Mouse (Mus musculus): ENCODE results near the gene Skp1a. TPM values are rescaled to one million over a fixed set of nuclear protein-coding genes. Genes with fewer than 3 reads are reported as not detected.

The Skp1a gene
- polyA plus RNA-seq, 1 experiment from 2014 or later: 915 TPM

DNA sequence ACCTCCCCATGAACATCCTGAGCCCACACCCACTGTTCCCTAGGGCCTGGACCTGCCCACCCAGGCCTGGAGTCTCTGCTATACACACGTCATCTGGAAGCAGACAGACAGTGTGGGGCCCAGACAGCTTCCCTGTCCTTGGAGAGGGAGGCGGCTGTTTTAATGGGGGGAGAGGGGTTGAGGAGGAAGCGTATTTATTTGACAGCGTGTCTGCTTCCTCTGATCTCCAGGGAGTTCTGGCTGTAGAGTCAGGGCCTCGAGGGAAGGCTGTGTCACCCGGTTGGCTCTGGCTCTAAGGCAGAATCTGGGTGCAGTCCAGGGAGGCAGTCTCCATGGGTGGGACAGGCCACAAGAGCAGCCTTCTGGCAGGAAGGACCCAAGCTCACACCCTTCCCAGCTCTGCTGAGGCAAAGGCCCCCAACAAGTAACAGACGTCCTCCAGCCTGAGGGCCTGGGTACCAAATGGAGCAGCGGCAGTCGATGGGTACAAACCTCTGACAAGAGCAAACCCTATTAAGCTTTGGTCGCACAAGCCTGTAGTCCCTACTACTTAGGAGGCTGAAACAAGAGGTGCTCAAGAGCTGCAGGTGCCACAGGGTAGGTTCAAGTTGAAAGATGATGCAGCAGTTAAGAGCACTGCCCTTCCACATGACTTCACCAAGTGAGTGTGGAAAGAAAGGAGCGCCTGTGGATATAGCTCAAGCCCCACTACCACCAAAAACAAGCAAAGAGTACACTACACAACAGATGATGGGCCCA lies 41.6 kb downstream of the Skp1a start:
- no peak overlapping the region for H3K4me3 ChIP-seq (ENCODE audit: low read depth, low read length)
- H3K9ac ChIP-seq (ENCODE audit: low read length): no peak overlapping the region
- H3K9me3 ChIP-seq (ENCODE audit: control insufficient read depth, low read length): no peaks in the 10 kb centered on the region
- H3K36me3 ChIP-seq (ENCODE audit: control insufficient read depth, insufficient read depth, low read length): no peaks in the 10 kb centered on the region; the same call in 1 of the 2 replicates
- no peak for ATAC-seq (ENCODE audit: insufficient read depth, low FRiP score, low TSS enrichment)
- H3K4me2 ChIP-seq (ENCODE audit: low read depth): no peak overlapping the region
- H3K27me3 ChIP-seq (ENCODE audit: control insufficient read depth, insufficient read depth, low read length): no peaks in the 10 kb centered on the region
- H3K27ac ChIP-seq (ENCODE audit: low read depth, low read length): no peak overlapping the region
- 0 out of 2 replicates have a peak, but pooled peaks cover 3% of the 10 kb centered on the region for H3K4me1 ChIP-seq (ENCODE audit: control insufficient read depth, insufficient read depth, low read length)
- 67% methylated on average over 11 of the region's 11 CpGs for WGBS
- no peak for DNase-seq (ENCODE audit: low spot score)

DNA sequence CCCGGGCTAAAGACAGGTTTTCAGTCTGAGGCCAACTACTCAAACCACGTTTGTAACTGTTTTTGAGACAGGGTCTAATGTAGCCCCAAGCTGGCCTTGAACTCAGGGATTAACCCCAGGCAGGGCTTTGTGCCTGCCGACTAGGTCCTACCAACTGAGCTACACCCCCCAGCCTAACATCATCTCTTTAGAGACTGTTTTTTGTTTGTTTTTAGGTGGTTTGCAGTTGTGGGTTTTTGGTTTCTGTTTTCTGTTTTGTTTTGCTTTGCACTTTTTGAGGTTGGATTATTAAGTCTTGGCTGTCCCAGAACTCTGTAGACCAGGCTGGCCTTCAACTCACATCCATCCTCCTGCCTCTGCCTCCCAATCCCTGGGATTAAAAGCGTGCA lies 42.1 kb downstream of the Skp1a start:
- no peak overlapping the region for H3K27ac ChIP-seq (ENCODE audit: low read depth, low read length)
- H3K9me3 ChIP-seq (ENCODE audit: control insufficient read depth, low read length): no peaks in the 10 kb centered on the region
- DNase-seq (ENCODE audit: low spot score): no peak
- H3K36me3 ChIP-seq (ENCODE audit: control insufficient read depth, insufficient read depth, low read length): no peaks in the 10 kb centered on the region; the same call in 1 of the 2 replicates
- WGBS: 86% methylated on average over 4 of the region's 4 CpGs
- H3K27me3 ChIP-seq (ENCODE audit: control insufficient read depth, insufficient read depth, low read length): no peaks in the 10 kb centered on the region
- no peak overlapping the region for H3K4me2 ChIP-seq (ENCODE audit: low read depth)
- H3K4me1 ChIP-seq (ENCODE audit: control insufficient read depth, insufficient read depth, low read length): 0 out of 2 replicates have a peak, but pooled peaks cover 3% of the 10 kb centered on the region
- no peak overlapping the region for H3K4me3 ChIP-seq (ENCODE audit: low read depth, low read length)
- H3K9ac ChIP-seq (ENCODE audit: low read length): no peak overlapping the region
- ATAC-seq (ENCODE audit: insufficient read depth, low FRiP score, low TSS enrichment): no peak

DNA sequence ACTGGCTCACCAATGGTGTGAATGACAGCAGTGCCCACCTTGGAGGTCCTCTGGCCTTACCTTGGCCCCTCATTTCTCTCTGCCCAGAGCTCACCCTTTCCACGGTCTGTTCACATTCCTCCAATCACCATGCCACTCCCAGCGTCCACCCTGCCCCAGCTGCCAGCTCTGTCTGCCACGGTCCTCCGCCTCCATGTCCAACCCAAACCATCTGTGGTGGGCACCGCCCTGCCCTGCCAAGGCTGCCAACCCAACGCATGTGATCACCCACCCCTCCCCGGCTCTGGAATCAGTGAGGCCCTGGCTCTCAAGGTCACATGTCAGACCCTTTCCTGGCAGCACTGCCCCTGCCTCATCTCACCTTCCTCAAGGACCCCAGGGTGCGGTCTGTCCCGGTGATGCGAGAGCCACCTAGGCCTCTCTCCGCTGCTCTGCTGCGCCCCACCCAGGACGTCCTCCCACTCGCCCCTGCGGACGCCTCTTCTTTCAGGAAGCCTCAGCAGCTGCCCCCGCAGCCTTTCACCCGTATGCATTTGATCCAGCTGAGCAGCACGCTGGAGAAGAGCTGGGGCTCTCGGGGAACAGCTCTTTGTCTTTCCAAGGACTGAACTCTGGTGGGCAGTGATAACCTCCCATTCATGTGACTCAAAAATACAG lies 42.8 kb downstream of the Skp1a start:
- WGBS: 96% methylated on average over 20 of the region's 20 CpGs
- Histone ChIP-seq H3K27me3 (ENCODE audit: control insufficient read depth, insufficient read depth, low read length) (no peaks in the 10 kb centered on the region), H3K36me3 (ENCODE audit: control insufficient read depth, insufficient read depth, low read length) (no peaks in the 10 kb centered on the region; the same call in 1 of the 2 replicates), H3K9me3 (ENCODE audit: control insufficient read depth, low read length) (no peaks in the 10 kb centered on the region), H3K4me3 (ENCODE audit: low read depth, low read length) (no peak overlapping the region), H3K4me2 (ENCODE audit: low read depth) (no peak overlapping the region), H3K9ac (ENCODE audit: low read length) (no peak overlapping the region), H3K27ac (ENCODE audit: low read depth, low read length) (no peak overlapping the region), H3K4me1 (ENCODE audit: control insufficient read depth, insufficient read depth, low read length) (0 out of 2 replicates have a peak, but pooled peaks cover 3% of the 10 kb centered on the region)
- no peak for ATAC-seq (ENCODE audit: insufficient read depth, low FRiP score, low TSS enrichment)
- no peak for DNase-seq (ENCODE audit: low spot score)

DNA sequence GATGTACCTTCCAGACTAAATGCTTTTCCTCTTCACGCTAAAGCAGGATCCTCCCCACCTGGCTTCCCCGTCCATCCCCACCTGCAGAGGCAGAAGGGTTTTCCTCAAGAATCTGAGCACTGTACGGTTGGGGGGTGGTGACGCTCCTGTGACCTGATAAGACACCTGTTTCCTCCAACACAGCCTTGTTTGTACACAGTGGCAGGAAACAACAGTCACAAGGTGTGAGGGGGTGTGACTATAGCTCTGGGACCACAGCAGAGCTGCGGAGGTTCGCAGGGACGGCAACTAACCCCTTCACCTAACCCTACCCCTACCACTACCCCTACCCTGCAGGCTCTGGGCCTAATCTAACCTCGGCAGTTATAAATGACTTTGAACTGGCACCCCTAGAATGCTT lies 43.6 kb downstream of the Skp1a start:
- no peak overlapping the region for H3K4me2 ChIP-seq (ENCODE audit: low read depth)
- H3K9ac ChIP-seq (ENCODE audit: low read length): no peak overlapping the region
- H3K27me3 ChIP-seq (ENCODE audit: control insufficient read depth, insufficient read depth, low read length): no peaks in the 10 kb centered on the region
- no peak for ATAC-seq (ENCODE audit: insufficient read depth, low FRiP score, low TSS enrichment)
- DNase-seq (ENCODE audit: low spot score): no peak
- 0 out of 2 replicates have a peak, but pooled peaks cover 3% of the 10 kb centered on the region for H3K4me1 ChIP-seq (ENCODE audit: control insufficient read depth, insufficient read depth, low read length)
- WGBS: 92% methylated on average over 8 of the region's 8 CpGs
- no peak overlapping the region for H3K27ac ChIP-seq (ENCODE audit: low read depth, low read length)
- H3K4me3 ChIP-seq (ENCODE audit: low read depth, low read length): no peak overlapping the region
- H3K36me3 ChIP-seq (ENCODE audit: control insufficient read depth, insufficient read depth, low read length): no peaks in the 10 kb centered on the region; the same call in 1 of the 2 replicates
- H3K9me3 ChIP-seq (ENCODE audit: control insufficient read depth, low read length): no peaks in the 10 kb centered on the region

DNA sequence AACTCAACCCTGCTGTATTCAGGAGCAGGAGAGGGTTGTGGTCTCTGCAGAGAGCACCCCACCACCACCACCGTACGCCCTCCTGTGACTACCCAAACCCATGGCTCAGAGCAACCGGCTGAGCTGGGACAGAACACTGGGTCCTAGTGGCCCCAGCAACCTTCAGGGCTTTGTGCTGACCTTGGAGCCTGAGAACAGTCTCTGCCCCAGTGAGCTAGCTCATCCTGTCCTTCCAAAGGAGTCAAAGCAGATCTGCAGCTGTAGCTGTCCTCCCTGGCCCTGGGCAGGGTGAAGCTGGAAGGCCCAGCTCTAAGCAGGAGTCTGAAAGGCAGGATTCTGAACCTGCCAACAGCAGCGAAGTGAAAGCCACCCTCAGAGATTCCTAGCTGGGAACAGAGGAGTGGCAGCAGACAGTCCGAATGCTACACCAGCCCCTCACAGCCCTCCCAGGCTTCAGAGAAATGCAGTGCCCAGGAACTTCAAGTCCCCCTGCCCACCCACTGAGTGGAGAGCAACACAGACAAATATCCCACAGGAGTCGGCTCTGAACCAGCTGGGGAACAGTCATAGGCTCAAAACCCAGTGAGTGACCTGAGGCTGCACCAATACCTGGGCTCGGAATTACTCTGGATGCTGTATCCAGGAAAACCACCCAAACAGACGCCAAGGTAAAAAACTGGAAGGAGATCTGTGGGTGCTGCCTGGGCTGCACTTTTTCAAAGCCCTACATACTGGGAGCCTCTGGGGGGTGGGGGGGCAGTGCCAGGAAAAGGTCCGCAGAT lies 44.2 kb downstream of the Skp1a start:
- Histone ChIP-seq H3K27ac (ENCODE audit: low read depth, low read length) (no peak overlapping the region), H3K4me3 (ENCODE audit: low read depth, low read length) (no peak overlapping the region), H3K27me3 (ENCODE audit: control insufficient read depth, insufficient read depth, low read length) (no peaks in the 10 kb centered on the region), H3K36me3 (ENCODE audit: control insufficient read depth, insufficient read depth, low read length) (no peaks in the 10 kb centered on the region; the same call in 1 of the 2 replicates), H3K4me1 (ENCODE audit: control insufficient read depth, insufficient read depth, low read length) (0 out of 2 replicates have a peak, but pooled peaks cover 3% of the 10 kb centered on the region), H3K9ac (ENCODE audit: low read length) (no peak overlapping the region), H3K9me3 (ENCODE audit: control insufficient read depth, low read length) (no peaks in the 10 kb centered on the region), H3K4me2 (ENCODE audit: low read depth) (no peak overlapping the region)
- ATAC-seq (ENCODE audit: insufficient read depth, low FRiP score, low TSS enrichment) (no peak), DNase-seq (ENCODE audit: low spot score) (no peak)
- 81% methylated on average over 9 of the region's 9 CpGs for WGBS

DNA sequence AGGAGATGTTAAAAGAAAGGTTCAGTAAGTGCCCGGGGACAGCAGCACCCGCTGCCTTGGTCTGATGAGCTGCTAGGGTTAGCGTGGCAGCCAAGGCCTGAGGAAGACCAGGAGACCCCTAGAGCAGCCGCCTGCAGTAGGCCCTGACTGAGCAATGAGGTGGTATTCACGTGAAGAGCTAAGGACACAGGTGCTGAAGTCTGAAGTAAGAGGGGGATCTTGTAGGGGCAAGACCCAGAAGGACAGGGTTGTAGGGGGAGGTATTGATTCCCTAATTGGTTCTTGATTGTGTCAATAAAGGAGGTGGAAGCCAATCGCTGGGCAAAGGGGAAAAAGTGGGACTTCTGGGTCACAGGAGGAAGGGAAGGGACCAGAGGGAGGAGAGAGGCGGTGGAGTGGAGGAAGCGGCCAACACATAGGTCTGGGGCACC lies 45.2 kb downstream of the Skp1a start:
- Histone ChIP-seq H3K27me3 (ENCODE audit: control insufficient read depth, insufficient read depth, low read length) (no peaks in the 10 kb centered on the region), H3K27ac (ENCODE audit: low read depth, low read length) (no peak overlapping the region), H3K4me3 (ENCODE audit: low read depth, low read length) (no peak overlapping the region), H3K4me2 (ENCODE audit: low read depth) (no peak overlapping the region), H3K4me1 (ENCODE audit: control insufficient read depth, insufficient read depth, low read length) (0 out of 2 replicates have a peak, but pooled peaks cover 3% of the 10 kb centered on the region), H3K9ac (ENCODE audit: low read length) (no peak overlapping the region), H3K9me3 (ENCODE audit: control insufficient read depth, low read length) (no peaks in the 10 kb centered on the region), H3K36me3 (ENCODE audit: control insufficient read depth, insufficient read depth, low read length) (no peaks in the 10 kb centered on the region; the same call in 1 of the 2 replicates)
- 91% methylated on average over 8 of the region's 8 CpGs for WGBS
- DNase-seq (ENCODE audit: low spot score) (no peak), ATAC-seq (ENCODE audit: insufficient read depth, low FRiP score, low TSS enrichment) (no peak)

DNA sequence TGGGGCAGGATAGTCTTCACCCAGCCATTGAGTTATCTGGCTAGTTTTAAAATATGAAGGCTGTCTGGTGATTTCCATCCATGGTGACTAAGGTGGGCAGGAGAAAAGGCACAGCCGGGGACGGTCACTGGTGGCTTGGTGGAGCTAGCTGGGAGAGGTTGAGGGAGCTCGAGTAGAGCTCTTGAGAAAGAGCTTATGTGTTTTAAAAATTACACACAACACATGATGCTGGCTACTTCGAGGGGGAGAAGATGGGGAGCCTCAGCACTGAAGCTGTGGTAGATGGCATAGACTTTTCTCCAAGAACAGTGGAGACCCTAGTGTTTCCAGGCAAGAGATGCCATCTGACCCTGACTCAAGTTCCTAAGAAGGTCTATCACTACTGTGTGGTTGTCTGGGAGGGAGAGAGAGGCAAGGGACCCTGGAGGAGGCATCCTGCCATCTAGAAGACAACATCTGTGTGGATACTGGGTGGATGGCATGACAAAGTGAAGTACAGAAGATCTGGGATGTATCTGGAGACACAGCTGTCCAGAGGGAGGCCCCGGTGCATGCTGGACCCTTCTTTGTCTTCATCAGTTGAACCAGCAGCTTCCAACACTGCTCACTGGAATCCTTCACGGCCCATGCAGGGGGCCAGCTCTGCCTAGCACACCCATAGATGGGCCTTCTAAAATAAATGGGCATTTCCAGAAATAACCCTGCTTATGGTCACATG lies 45.8 kb downstream of the Skp1a start:
- H3K4me2 ChIP-seq (ENCODE audit: low read depth): no peak overlapping the region
- H3K9ac ChIP-seq (ENCODE audit: low read length): no peak overlapping the region
- H3K36me3 ChIP-seq (ENCODE audit: control insufficient read depth, insufficient read depth, low read length): no peaks in the 10 kb centered on the region; the same call in 1 of the 2 replicates
- no peak overlapping the region for H3K4me3 ChIP-seq (ENCODE audit: low read depth, low read length)
- H3K27me3 ChIP-seq (ENCODE audit: control insufficient read depth, insufficient read depth, low read length): no peaks in the 10 kb centered on the region; the same call in 1 of the 2 replicates
- H3K4me1 ChIP-seq (ENCODE audit: control insufficient read depth, insufficient read depth, low read length): 0 out of 2 replicates have a peak, but pooled peaks cover 3% of the 10 kb centered on the region
- H3K9me3 ChIP-seq (ENCODE audit: control insufficient read depth, low read length): no peaks in the 10 kb centered on the region
- DNase-seq (ENCODE audit: low spot score) (no peak), ATAC-seq (ENCODE audit: insufficient read depth, low FRiP score, low TSS enrichment) (no peak)
- no peak overlapping the region for H3K27ac ChIP-seq (ENCODE audit: low read depth, low read length)
- 88% methylated on average over 6 of the region's 6 CpGs for WGBS

DNA sequence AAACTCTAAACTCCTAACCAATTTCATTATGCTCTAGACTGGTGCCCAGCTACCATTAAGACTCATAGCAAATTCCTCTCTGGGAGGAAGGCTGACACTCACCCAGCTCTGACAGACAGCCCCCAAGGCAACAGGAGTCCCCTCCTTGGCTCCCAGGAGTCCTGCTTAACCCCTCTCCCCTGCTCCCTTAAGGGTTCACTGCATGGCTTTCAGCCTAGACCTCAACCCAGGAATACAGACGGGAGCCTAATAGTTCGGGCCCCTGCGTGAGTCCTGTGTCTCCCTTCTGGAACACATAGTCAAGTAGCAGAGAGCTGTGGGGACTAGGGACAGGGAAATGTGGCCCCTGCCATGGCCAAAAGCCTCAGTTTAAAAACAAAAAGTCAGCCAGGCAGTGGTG lies 46.4 kb downstream of the Skp1a start:
- H3K4me3 ChIP-seq (ENCODE audit: low read depth, low read length): no peak overlapping the region

More for the DNA sequence above, 46.4 kb downstream of the Skp1a start:
- H3K36me3 ChIP-seq (ENCODE audit: control insufficient read depth, insufficient read depth, low read length): no peaks in the 10 kb centered on the region; the same call in 1 of the 2 replicates
- ATAC-seq (ENCODE audit: insufficient read depth, low FRiP score, low TSS enrichment) (no peak), DNase-seq (ENCODE audit: low spot score) (no peak)
- 97% methylated on average over 3 of the region's 3 CpGs for WGBS
- H3K9ac ChIP-seq (ENCODE audit: low read length): no peak overlapping the region
- H3K4me1 ChIP-seq (ENCODE audit: control insufficient read depth, insufficient read depth, low read length): no peaks in the 10 kb centered on the region
- H3K27me3 ChIP-seq (ENCODE audit: control insufficient read depth, insufficient read depth, low read length): no peaks in the 10 kb centered on the region; the same call in 1 of the 2 replicates
- H3K4me2 ChIP-seq (ENCODE audit: low read depth): no peak overlapping the region
- no peak overlapping the region for H3K27ac ChIP-seq (ENCODE audit: low read depth, low read length)
- H3K9me3 ChIP-seq (ENCODE audit: control insufficient read depth, low read length): no peaks in the 10 kb centered on the region
